9 mouse cellular contexts compared by ENCODE assay signal in the genomic region with DNA sequence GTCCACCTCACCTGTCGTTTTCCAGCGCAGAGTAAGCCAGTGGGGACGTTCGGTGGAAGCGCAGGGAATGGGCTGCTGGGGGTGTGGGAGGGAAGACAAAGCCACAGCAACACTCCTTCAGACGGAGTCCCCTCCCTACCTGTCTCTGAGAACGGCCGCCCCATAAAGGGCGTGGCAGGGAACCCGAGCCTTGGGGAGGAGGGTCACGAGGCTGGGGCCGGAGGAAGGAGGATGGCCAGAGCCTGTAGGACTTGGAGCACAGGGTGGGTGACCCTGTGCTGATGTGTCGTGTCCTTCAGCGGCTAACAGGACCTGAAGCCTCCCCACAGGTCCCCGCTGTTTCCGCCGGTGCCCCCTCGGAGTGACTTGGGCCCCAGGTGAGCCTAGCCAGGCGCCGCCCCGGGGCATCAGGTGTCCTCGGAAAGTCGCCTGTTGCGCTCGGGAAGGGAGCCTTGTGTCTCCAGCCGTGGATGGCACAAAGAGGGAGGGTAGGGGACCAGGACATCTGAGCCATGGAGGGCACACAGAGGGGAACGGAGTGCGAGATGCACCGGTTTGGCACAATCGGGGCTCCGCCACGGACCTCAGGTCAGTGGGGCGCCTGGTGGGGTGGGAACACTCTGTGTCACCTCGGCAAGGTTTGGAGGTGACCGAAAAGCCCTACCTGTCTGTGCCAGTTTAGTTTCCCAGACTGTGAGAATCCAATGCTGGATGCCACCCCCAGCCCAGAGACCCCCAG. TPM values are rescaled to one million over a fixed set of nuclear protein-coding genes. Genes with fewer than 3 reads are reported as not detected.
DNase-seq lines count a peak whose midpoint lies in the region; ATAC-seq and TF ChIP-seq lines count a peak whose summit lies in the region.
"Had no signal": no experiment of that assay in that cellular context is flagged by ENCODE, and none has a peak within 500 bp of the region (broad histone marks: within the 10 kb centered on the region; RNA-seq: fewer than 3 reads in every experiment).

Gene Mcoln3 (plus strand): TSS at position 193 of the 739 bp plus-strand sequence.

- no peak for TF ChIP-seq EP300 in liver, postnatal 0 days (IDR thresholded peaks at IDR 0.05; ENCODE audit: low read depth)

- in situ Hi-C loops in ES-E14 (cut with MboI; ENCODE audit: low sequenced_read_pairs in 2 of 2, unreplicated experiment in 2 of 2) = no loop called here

- no peak within 1 kb of the TSS for H3K9ac ChIP-seq in forebrain, embryonic 16.5 days (replicated peaks; ENCODE audit: low read depth, low read length)
- no peak within 1 kb of the TSS for H3K9ac ChIP-seq in ES-E14 (ENCODE audit: insufficient read depth, low read depth, low read length, poor library complexity, severe bottlenecking)
- no peak within 1 kb of the TSS for H3K9ac ChIP-seq in hindbrain, embryonic 15.5 days
- no peak within 1 kb of the TSS for H3K9ac ChIP-seq in liver, postnatal 0 days (replicated peaks)

- 7% methylated on average over 35 of the region's 35 CpGs for WGBS in forebrain, embryonic 10.5 days
- 10% methylated on average over 35 of the region's 35 CpGs for WGBS in forebrain, embryonic 16.5 days
- WGBS in hindbrain, embryonic 15.5 days = 15% methylated on average over 35 of the region's 35 CpGs
- 15% methylated on average over 35 of the region's 35 CpGs for WGBS in liver, postnatal 0 days (ENCODE audit: insufficient replicate concordance)

- TF ChIP-seq CTCF in liver, postnatal 0 days (IDR thresholded peaks at IDR 0.05; ENCODE audit: low read depth) = no peak
- no peak for TF ChIP-seq CTCF in layer of hippocampus, adult 2 months (conservative IDR thresholded peaks at IDR 0.05)

- peak within 1 kb of the TSS; percentile 42 for H3K4me3 ChIP-seq in forebrain, embryonic 10.5 days
- H3K4me3 ChIP-seq in forebrain, embryonic 16.5 days (replicated peaks; ENCODE audit: low read length) = no peak within 1 kb of the TSS
- H3K4me3 ChIP-seq in ES-E14 (ENCODE audit: insufficient read depth in 1 of 2, low read depth in 1 of 2, low read length in 2 of 2, poor library complexity in 1 of 2, severe bottlenecking in 1 of 2) = peak within 1 kb of the TSS; percentile 39 to 40; a peak in 3 of 4 replicates
- H3K4me3 ChIP-seq in hindbrain, embryonic 15.5 days = no peak within 1 kb of the TSS
- no peak within 1 kb of the TSS for H3K4me3 ChIP-seq in liver, postnatal 0 days (ENCODE audit: low read depth, low read length)
- no peak within 1 kb of the TSS for H3K4me3 ChIP-seq in layer of hippocampus, adult 2 months

- H3K27me3 ChIP-seq in forebrain, embryonic 10.5 days (ENCODE audit: poor library complexity, severe bottlenecking) = peaks cover 44% of the 10 kb centered on the region
- peaks cover 18% of the 10 kb centered on the region for H3K27me3 ChIP-seq in forebrain, embryonic 16.5 days (replicated peaks; ENCODE audit: control insufficient read depth, insufficient read depth, low read length)
- H3K27me3 ChIP-seq in hindbrain, embryonic 15.5 days = peaks cover 25% of the 10 kb centered on the region
- H3K27me3 ChIP-seq in liver, postnatal 0 days (ENCODE audit: insufficient read depth, low read length) = peaks cover 15% of the 10 kb centered on the region; the same call in 1 of the 2 replicates

- no peak for ATAC-seq in forebrain, embryonic 16.5 days
- ATAC-seq in hindbrain, embryonic 15.5 days (ENCODE audit: low FRiP score, low read depth) = no peak
- no peak for ATAC-seq in liver, postnatal 0 days
- no peak for ATAC-seq in megakaryocyte, adult 5-6 weeks (ENCODE audit: poor library complexity, severe bottlenecking)

- DNase-seq in forebrain, embryonic 10.5 days (ENCODE audit: extremely low spot score, low spot score) = no peak
- no peak for DNase-seq in ES-E14 (ENCODE audit: low read depth, low spot score)
- DNase-seq in liver, postnatal 0 days = no peak
- DNase-seq in layer of hippocampus, adult 2 months (ENCODE audit: low spot score in 2 of 2) = no peak
- no peak for DNase-seq in adrenal gland, adult 8-10 months
- DNase-seq: cerebellum, postnatal 36 days had no signal

- H3K4me2 ChIP-seq in forebrain, embryonic 16.5 days (ENCODE audit: low read length) = no peak within 1 kb of the TSS
- peak within 1 kb of the TSS; percentile 36 for H3K4me2 ChIP-seq in hindbrain, embryonic 15.5 days
- H3K4me2 ChIP-seq in liver, postnatal 0 days (ENCODE audit: low read depth, low read length) = peak within 1 kb of the TSS; percentile 24; the same call in 1 of the 2 replicates

- H3K4me1 ChIP-seq in forebrain, embryonic 10.5 days = peaks cover 24% of the 10 kb centered on the region
- no peaks in the 10 kb centered on the region; the same call in 1 of the 2 replicates for H3K4me1 ChIP-seq in forebrain, embryonic 16.5 days (replicated peaks; ENCODE audit: control insufficient read depth, insufficient read depth, low read length)
- H3K4me1 ChIP-seq in ES-E14 (ENCODE audit: control insufficient read depth in 2 of 2, insufficient read depth in 2 of 2, low read length in 2 of 2, poor library complexity in 1 of 2) = peaks cover 0 to 2% of the 10 kb centered on the region in 2 experiments; a peak in 1 of 4 replicates
- peaks cover 6% of the 10 kb centered on the region for H3K4me1 ChIP-seq in hindbrain, embryonic 15.5 days (replicated peaks)
- no peaks in the 10 kb centered on the region; the same call in 1 of the 2 replicates for H3K4me1 ChIP-seq in liver, postnatal 0 days (ENCODE audit: insufficient read depth)

- no peaks in the 10 kb centered on the region for H3K9me3 ChIP-seq in forebrain, embryonic 10.5 days
- no peaks in the 10 kb centered on the region for H3K9me3 ChIP-seq in forebrain, embryonic 16.5 days (ENCODE audit: control insufficient read depth, low read length)
- H3K9me3 ChIP-seq in ES-E14 (ENCODE audit: control insufficient read depth, insufficient read depth, low read depth, low read length) = no peaks in the 10 kb centered on the region
- H3K9me3 ChIP-seq in hindbrain, embryonic 15.5 days = no peaks in the 10 kb centered on the region
- H3K9me3 ChIP-seq in liver, postnatal 0 days (ENCODE audit: low read length) = no peaks in the 10 kb centered on the region

- H3K36me3 ChIP-seq in forebrain, embryonic 10.5 days (replicated peaks) = no peaks in the 10 kb centered on the region
- H3K36me3 ChIP-seq in forebrain, embryonic 16.5 days (ENCODE audit: control insufficient read depth, insufficient read depth) = no peaks in the 10 kb centered on the region
- H3K36me3 ChIP-seq in ES-E14 (ENCODE audit: control insufficient read depth, insufficient read depth, low read length, poor library complexity, severe bottlenecking) = no peaks in the 10 kb centered on the region
- H3K36me3 ChIP-seq in hindbrain, embryonic 15.5 days = no peaks in the 10 kb centered on the region
- no peaks in the 10 kb centered on the region for H3K36me3 ChIP-seq in liver, postnatal 0 days (replicated peaks; ENCODE audit: insufficient read depth, low read length)

- H3K27ac ChIP-seq in forebrain, embryonic 10.5 days = no peak within 1 kb of the TSS
- no peak within 1 kb of the TSS for H3K27ac ChIP-seq in forebrain, embryonic 16.5 days (ENCODE audit: low read length)
- no peak within 1 kb of the TSS; the same call in 1 of the 2 replicates for H3K27ac ChIP-seq in ES-E14 (ENCODE audit: insufficient read depth, low read depth, low read length, poor library complexity, severe bottlenecking)
- no peak within 1 kb of the TSS for H3K27ac ChIP-seq in hindbrain, embryonic 15.5 days (replicated peaks)
- no peak within 1 kb of the TSS for H3K27ac ChIP-seq in liver, postnatal 0 days (ENCODE audit: low read depth)
- H3K27ac ChIP-seq in layer of hippocampus, adult 2 months = no peak within 1 kb of the TSS

TF ChIP-seq in ES-E14, 5 proteins besides CTCF, POLR2A, EP300 and RAD21:
- TF ChIP-seq ZNF384 (IDR thresholded peaks at IDR 0.05; ENCODE audit: low read depth, low read length) (no peak), HCFC1 (IDR thresholded peaks at IDR 0.05; ENCODE audit: borderline replicate concordance, insufficient read depth, low read length) (no peak), MAFK (IDR thresholded peaks at IDR 0.05; ENCODE audit: insufficient read depth, low read depth, low read length) (no peak), ZC3H11A (IDR thresholded peaks at IDR 0.05; ENCODE audit: borderline replicate concordance, low read depth, low read length) (no peak), CHD2 (IDR thresholded peaks at IDR 0.05; ENCODE audit: low read depth, low read length) (no peak)

RNA-seq across cellular contexts. Expression of gene Mcoln3, which starts in this region (rescaled TPM):
- 6.3 and 7.1 TPM in 2 replicates for polyA plus RNA-seq in forebrain, embryonic 10.5 days (2016; fragmentation: Nextera tagmentation; extraction: Ambion mirVana)
- 0.18 and 0.34 TPM in 2 replicates for polyA plus RNA-seq in forebrain, embryonic 16.5 days (2015; fragmentation: Nextera tagmentation; extraction: Ambion mirVana)
- total RNA-seq in ES-E14 (2012; rRNA removed) = 1.4 and 2.5 TPM in 2 replicates
- 0.22 and 0.52 TPM in 2 replicates for polyA plus RNA-seq in hindbrain, embryonic 15.5 days (2015; fragmentation: Nextera tagmentation; extraction: Ambion mirVana)
- 0.08 TPM in 1 of 2 replicates, not detected in the other for polyA plus RNA-seq in liver, postnatal 0 days (2015; fragmentation: Nextera tagmentation; extraction: Ambion mirVana)
- total RNA-seq in layer of hippocampus, adult 2 months (2021) = not detected
- total RNA-seq in adrenal gland, adult 8-10 months (2022) = under 1 TPM in 2 of 4 experiments, not detected in 2; 0.09 to 0.46 TPM
- total RNA-seq in megakaryocyte, adult 5-6 weeks (2015) = not detected in 2 replicates
- 0.07 TPM in 1 of 2 replicates, not detected in the other for total RNA-seq in megakaryocyte, adult 5-6 weeks (2017)

Comparison
In these comparisons a context has a peak if more than half of its experiments do, and no peak if none do; other contexts are left out.
1. H3K4me3 ChIP-seq: peak in forebrain, embryonic 10.5 days (single experiment) and ES-E14 (2 of 2); none in forebrain, embryonic 16.5 days (single experiment), hindbrain, embryonic 15.5 days (single experiment), liver, postnatal 0 days (single experiment) and layer of hippocampus, adult 2 months (single experiment).